Mouse (Mus musculus): ENCODE data around the gene Accs. TPM values are rescaled to one million over a fixed set of nuclear protein-coding genes. Genes with fewer than 3 reads are reported as not detected.

The Accs gene
- polyA plus RNA-seq, 1 experiment = 4.2 TPM

GRCm38 (mm10) chr2:93813343-93813742, 36.4 kb downstream of the Accs start:
- Histone ChIP-seq H3ac (ENCODE audit: control insufficient read depth, insufficient read length) (no peak overlapping the region), H3K79me2 (ENCODE audit: control insufficient read depth, insufficient read depth) (no peaks in the 10 kb centered on the region), H3K4me2 (ENCODE audit: low read depth) (no peak overlapping the region), H3K27me3 (ENCODE audit: control insufficient read depth, insufficient read depth, insufficient read length) (no peaks in the 10 kb centered on the region), H3K4me3 (no peak overlapping the region), H3K36me3 (ENCODE audit: control insufficient read depth, insufficient read depth) (peaks cover 9% of the 10 kb centered on the region)
- no peak for TF ChIP-seq CEBPB (IDR thresholded peaks at IDR 0.05; ENCODE audit: insufficient read depth, poor library complexity, severe bottlenecking)
- TF ChIP-seq MYOD1 (IDR thresholded peaks at IDR 0.05; ENCODE audit: control insufficient read depth in 1 of 3, insufficient read length in 2 of 3, low read depth in 2 of 3) = no peak
- TF ChIP-seq TCF3 (IDR thresholded peaks at IDR 0.05; ENCODE audit: insufficient read length, low read depth) = no peak
- no peak for TF ChIP-seq E2F4 (IDR thresholded peaks at IDR 0.05; ENCODE audit: insufficient read depth)
- no peak for TF ChIP-seq POLR2A (IDR thresholded peaks at IDR 0.05; ENCODE audit: insufficient read length, low read depth)
- no peak for TF ChIP-seq USF1 (IDR thresholded peaks at IDR 0.05; ENCODE audit: low read depth)
- no peak for TF ChIP-seq TCF12 (IDR thresholded peaks at IDR 0.05; ENCODE audit: insufficient read depth, poor library complexity, severe bottlenecking)
- TF ChIP-seq MAX (IDR thresholded peaks at IDR 0.05; ENCODE audit: low read depth) = no peak
- no peak for TF ChIP-seq MYOG (IDR thresholded peaks at IDR 0.05; ENCODE audit: control insufficient read depth in 1 of 3, insufficient read depth in 1 of 3, insufficient read length in 2 of 3, low read depth in 2 of 3)
- no peak for TF ChIP-seq SRF (IDR thresholded peaks at IDR 0.05; ENCODE audit: control insufficient read depth, insufficient read length, low read depth)
- TF ChIP-seq REST (IDR thresholded peaks at IDR 0.05; ENCODE audit: insufficient read depth, insufficient read length) = no peak

DNA sequence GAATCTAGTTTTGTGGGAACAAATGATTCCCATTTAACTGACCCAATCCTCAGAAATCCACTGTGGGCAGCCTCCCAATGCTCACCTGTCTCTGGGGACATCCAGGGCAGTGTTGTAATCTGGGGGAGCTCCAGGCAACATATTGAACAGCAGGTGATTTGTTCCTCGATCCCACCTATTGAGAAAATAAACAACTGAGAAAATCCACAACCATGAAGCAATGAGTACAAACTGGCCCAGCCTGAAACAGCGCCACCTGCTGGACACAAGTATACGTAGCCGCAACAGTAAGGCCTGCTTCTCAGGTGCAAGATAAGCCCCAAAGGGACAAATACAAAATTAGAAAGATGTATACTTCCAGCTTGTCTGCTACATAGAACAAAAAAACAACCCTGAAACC, 37.9 kb downstream of the Accs start:
- Histone ChIP-seq H3K4me2 (ENCODE audit: low read depth) (no peak overlapping the region), H3K36me3 (ENCODE audit: control insufficient read depth, insufficient read depth) (peaks cover 12% of the 10 kb centered on the region), H3ac (ENCODE audit: control insufficient read depth, insufficient read length) (no peak overlapping the region), H3K27me3 (ENCODE audit: control insufficient read depth, insufficient read depth, insufficient read length) (no peaks in the 10 kb centered on the region), H3K4me3 (no peak overlapping the region), H3K79me2 (ENCODE audit: control insufficient read depth, insufficient read depth) (no peaks in the 10 kb centered on the region)
- no peak for TF ChIP-seq MAX (IDR thresholded peaks at IDR 0.05; ENCODE audit: low read depth)
- TF ChIP-seq POLR2AphosphoS2 (IDR thresholded peaks at IDR 0.05; ENCODE audit: insufficient read length, low read depth) = no peak
- no peak for TF ChIP-seq SRF (IDR thresholded peaks at IDR 0.05; ENCODE audit: control insufficient read depth, insufficient read length, low read depth)
- no peak for TF ChIP-seq CEBPB (IDR thresholded peaks at IDR 0.05; ENCODE audit: insufficient read depth, poor library complexity, severe bottlenecking)

DNA sequence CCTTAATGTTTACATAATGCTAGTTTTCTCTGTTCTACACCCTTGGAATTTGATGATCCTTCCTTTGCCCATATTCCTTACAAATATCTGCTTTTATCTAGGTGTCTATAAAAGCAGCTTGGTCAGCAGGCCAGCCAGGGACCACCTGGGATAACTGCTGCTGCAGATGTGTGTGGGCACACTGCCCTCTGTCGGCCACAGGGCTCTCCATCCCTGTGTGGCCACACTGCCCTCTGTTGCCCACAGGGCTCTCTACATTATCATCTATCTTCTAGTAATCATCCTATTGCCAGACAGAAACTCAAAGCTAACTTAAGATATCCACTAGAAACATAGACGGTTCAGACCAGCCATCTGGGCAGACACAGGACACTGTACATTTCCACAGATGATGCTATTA, 39.8 kb downstream of the Accs start:
- no peak for TF ChIP-seq POLR2AphosphoS2 (IDR thresholded peaks at IDR 0.05; ENCODE audit: insufficient read length, low read depth)
- TF ChIP-seq REST (IDR thresholded peaks at IDR 0.05; ENCODE audit: insufficient read depth, insufficient read length) = no peak
- no peak for TF ChIP-seq USF1 (IDR thresholded peaks at IDR 0.05; ENCODE audit: low read depth)
- no peak for TF ChIP-seq SRF (IDR thresholded peaks at IDR 0.05; ENCODE audit: control insufficient read depth, insufficient read length, low read depth)
- TF ChIP-seq MYOD1 (IDR thresholded peaks at IDR 0.05; ENCODE audit: control insufficient read depth in 1 of 3, insufficient read length in 2 of 3, low read depth in 2 of 3) = no peak
- no peak for TF ChIP-seq TCF12 (IDR thresholded peaks at IDR 0.05; ENCODE audit: insufficient read depth, poor library complexity, severe bottlenecking)
- TF ChIP-seq E2F4 (IDR thresholded peaks at IDR 0.05; ENCODE audit: insufficient read depth) = no peak
- TF ChIP-seq POLR2A (IDR thresholded peaks at IDR 0.05; ENCODE audit: insufficient read length, low read depth) = no peak
- TF ChIP-seq MYOG (IDR thresholded peaks at IDR 0.05; ENCODE audit: control insufficient read depth in 1 of 3, insufficient read depth in 1 of 3, insufficient read length in 2 of 3, low read depth in 2 of 3) = no peak
- TF ChIP-seq MAX (IDR thresholded peaks at IDR 0.05; ENCODE audit: low read depth) = no peak
- Histone ChIP-seq H3ac (ENCODE audit: control insufficient read depth, insufficient read length) (no peak overlapping the region), H3K36me3 (ENCODE audit: control insufficient read depth, insufficient read depth) (peaks cover 12% of the 10 kb centered on the region), H3K4me3 (no peak overlapping the region), H3K4me2 (ENCODE audit: low read depth) (no peak overlapping the region), H3K27me3 (ENCODE audit: control insufficient read depth, insufficient read depth, insufficient read length) (no peaks in the 10 kb centered on the region), H3K79me2 (ENCODE audit: control insufficient read depth, insufficient read depth) (no peaks in the 10 kb centered on the region)

DNA sequence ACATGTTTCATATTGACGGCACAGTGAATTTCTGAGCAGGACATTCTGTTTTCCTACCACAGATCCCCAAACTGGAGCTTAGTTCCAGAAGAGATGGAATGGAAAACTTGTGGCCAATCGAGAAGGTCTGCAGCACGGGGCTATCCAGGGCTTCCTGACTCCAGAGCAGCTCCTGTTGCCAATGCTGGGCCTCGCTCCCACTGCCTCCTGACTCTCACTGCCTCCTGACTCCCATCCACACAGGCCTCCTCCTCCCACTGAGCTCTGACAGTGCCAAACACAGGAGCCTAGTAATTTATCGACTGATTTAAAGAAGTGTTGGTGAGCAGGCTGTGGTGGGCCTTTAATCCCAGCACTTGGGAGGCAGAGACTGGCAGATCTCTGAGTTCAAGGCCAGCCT, 41.7 kb downstream of the Accs start:
- Histone ChIP-seq H3K79me2 (ENCODE audit: control insufficient read depth, insufficient read depth) (no peaks in the 10 kb centered on the region), H3ac (ENCODE audit: control insufficient read depth, insufficient read length) (no peak overlapping the region), H3K4me2 (ENCODE audit: low read depth) (no peak overlapping the region), H3K27me3 (ENCODE audit: control insufficient read depth, insufficient read depth, insufficient read length) (no peaks in the 10 kb centered on the region), H3K36me3 (ENCODE audit: control insufficient read depth, insufficient read depth) (peaks cover 18% of the 10 kb centered on the region), H3K4me3 (no peak overlapping the region)
- TF ChIP-seq USF1 (IDR thresholded peaks at IDR 0.05; ENCODE audit: low read depth) (no peak), SRF (IDR thresholded peaks at IDR 0.05; ENCODE audit: control insufficient read depth, insufficient read length, low read depth) (no peak), MYOD1 (IDR thresholded peaks at IDR 0.05; ENCODE audit: control insufficient read depth in 1 of 3, insufficient read length in 2 of 3, low read depth in 2 of 3) (no peak), MYOG (IDR thresholded peaks at IDR 0.05; ENCODE audit: control insufficient read depth in 1 of 3, insufficient read depth in 1 of 3, insufficient read length in 2 of 3, low read depth in 2 of 3) (no peak), POLR2AphosphoS2 (IDR thresholded peaks at IDR 0.05; ENCODE audit: insufficient read length, low read depth) (no peak), TCF3 (IDR thresholded peaks at IDR 0.05; ENCODE audit: insufficient read length, low read depth) (no peak), CEBPB (IDR thresholded peaks at IDR 0.05; ENCODE audit: insufficient read depth, poor library complexity, severe bottlenecking) (no peak), REST (IDR thresholded peaks at IDR 0.05; ENCODE audit: insufficient read depth, insufficient read length) (no peak), E2F4 (IDR thresholded peaks at IDR 0.05; ENCODE audit: insufficient read depth) (no peak), MAX (IDR thresholded peaks at IDR 0.05; ENCODE audit: low read depth) (no peak), POLR2A (IDR thresholded peaks at IDR 0.05; ENCODE audit: insufficient read length, low read depth) (no peak), TCF12 (IDR thresholded peaks at IDR 0.05; ENCODE audit: insufficient read depth, poor library complexity, severe bottlenecking) (no peak)

DNA sequence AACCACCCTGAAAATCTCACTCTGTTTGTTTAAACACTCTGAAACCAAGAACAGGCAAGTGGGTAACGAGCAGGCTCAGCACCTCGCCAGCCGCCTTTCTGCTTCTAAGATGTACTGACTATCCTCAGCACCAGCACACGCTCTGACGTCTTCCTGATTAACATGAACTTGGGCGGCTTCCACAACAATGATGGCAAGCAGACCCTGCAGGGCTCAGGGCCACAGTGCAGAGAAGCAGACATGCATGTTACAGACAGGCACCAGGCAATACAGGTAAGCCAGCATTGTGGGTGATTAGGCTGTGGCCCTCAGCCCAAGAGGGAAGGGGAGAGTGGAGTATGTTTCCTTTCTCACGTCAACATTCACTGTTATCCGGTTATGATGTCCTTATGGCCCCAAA, 42.3 kb downstream of the Accs start:
- Histone ChIP-seq H3ac (ENCODE audit: control insufficient read depth, insufficient read length) (no peak overlapping the region), H3K27me3 (ENCODE audit: control insufficient read depth, insufficient read depth, insufficient read length) (no peaks in the 10 kb centered on the region), H3K36me3 (ENCODE audit: control insufficient read depth, insufficient read depth) (peaks cover 23% of the 10 kb centered on the region), H3K4me2 (ENCODE audit: low read depth) (no peak overlapping the region), H3K79me2 (ENCODE audit: control insufficient read depth, insufficient read depth) (no peaks in the 10 kb centered on the region), H3K4me3 (no peak overlapping the region)
- TF ChIP-seq MAX (IDR thresholded peaks at IDR 0.05; ENCODE audit: low read depth) = no peak
- no peak for TF ChIP-seq MYOG (IDR thresholded peaks at IDR 0.05; ENCODE audit: control insufficient read depth in 1 of 3, insufficient read depth in 1 of 3, insufficient read length in 2 of 3, low read depth in 2 of 3)

All from myocyte (in vitro differentiated cells).